Mouse (Mus musculus) induced T-regulatory cell, adult 2 months (primary cell): ENCODE measurements around the gene Antxr2.
A peak's percentile ranks its signal among the peaks of the same experiment; 100 is the strongest.

ENCODE experiments used
- DNase-seq: peaks from one replicate; pipeline ENCODE4 v3.0.0-alpha.2; 2012; ENCODE audit warnings: low read depth

Antxr2 gene

DNA sequence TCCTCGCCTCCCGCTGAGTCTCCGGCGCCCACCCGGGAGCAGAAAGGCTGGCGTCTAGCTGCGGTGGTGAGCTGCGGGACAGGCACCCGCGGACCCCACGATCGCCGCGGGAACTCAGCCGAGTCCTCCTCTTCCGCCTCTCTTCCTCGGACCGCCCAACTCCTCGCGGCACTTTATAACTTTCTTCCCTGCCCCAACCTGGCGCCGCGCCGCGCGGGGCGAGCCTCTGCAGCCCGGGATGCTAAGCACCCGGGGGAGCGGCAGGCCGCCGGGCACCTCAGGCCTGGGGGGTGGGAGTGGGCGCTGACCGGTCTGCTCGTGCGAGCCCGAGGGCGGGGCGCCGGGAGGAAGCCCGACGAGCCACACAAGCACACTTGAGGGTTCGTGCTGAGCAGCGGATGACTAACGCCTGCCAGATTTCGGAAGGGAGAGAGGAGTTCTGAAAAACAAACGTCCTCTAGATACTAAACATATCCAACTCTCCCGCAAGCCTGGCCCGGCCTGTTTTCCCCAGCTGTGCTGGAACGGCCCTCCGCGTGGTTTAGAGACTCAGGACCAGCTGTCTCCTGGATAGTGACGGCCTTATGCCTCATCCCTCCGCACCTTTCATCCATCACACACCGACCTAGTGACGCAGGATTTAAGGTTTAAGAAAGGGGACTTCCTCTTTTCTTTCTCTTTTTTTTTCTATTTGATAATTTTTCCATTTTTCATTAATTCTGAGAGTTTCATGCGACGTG lies at the start of gene Antxr2:
Gene Antxr2, minus strand, starts transcription at position 142 of the 740 bp plus-strand sequence.
- DNase-seq: peak; percentile 81

DNA sequence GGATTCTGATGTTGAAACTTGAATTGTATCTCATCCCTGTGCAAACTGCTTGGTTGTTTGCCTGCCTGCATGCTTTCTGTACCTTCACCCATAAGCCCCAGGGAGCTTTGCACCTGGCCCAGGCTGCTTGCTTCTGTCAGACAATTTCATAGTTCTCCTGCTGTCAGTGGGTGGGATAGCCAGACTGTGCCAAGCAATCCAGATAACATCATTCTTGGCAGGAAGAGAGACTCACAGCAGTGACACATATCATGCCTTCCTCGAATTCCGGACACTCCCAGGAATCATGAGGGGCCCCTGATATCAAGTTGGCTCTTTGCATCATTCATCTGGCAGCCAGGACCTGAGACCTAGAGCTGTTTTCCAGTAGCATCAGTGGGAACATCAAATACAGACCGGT lies 45.8 kb upstream of the Antxr2 start:
- no peak for DNase-seq

DNA sequence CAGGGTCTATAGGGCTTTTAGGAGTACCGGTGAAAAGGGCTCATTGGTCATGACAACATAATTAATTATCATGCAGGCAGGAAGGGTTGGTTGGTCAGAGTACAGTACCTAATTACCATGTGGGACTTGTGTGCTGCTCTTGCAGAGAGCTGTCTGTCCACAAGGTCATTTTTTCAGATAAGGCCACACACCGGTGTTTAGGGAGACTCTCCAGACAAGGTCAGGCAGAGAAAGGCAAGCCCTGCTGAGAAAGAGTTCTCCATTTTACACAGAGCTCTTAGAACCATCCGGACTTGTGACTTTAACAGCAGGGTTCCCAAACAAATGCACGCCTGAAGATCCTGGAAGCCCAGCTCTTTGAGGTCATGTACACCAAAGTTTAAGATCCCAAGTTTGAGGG lies 38.3 kb upstream of the Antxr2 start:
- DNase-seq: no peak

DNA sequence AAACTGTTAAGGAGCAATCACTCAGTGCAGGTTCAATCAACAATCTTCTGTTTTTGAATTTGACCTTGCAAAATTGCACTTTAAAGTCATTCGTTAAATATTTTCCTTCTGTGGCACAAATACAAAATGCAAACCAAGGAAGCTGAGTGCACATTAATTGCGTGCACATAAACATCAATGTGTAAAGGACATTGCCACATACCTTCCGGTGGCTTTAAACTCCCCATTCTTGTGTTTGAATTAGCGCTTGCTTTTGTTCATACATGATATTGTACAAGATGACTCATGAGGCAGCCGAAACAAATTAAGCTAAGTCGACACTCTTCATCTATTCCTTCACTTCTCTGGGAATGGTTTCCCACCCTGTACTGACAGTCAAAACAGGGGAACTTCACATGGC lies 24.4 kb upstream of the Antxr2 start:
- DNase-seq: no peak

DNA sequence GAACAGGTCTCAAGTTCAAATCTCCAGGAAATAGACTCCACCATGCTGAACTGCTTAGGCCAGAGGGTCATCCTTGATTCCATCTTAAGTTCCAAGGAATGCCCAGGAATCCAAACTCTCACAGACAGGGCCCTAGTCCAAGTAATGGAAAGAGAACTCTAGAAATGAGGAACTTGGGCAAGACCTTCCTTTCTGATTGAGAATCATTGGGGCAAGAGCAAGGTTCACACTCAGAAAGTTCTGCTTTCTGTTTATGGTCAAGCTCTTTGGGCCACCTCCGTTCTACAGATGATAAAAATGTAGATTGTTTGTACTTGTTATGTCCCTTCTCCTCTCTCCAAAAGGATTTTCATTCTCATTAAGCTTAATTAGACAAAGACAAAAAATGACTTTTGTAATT lies 24.0 kb upstream of the Antxr2 start:
- DNase-seq: no peak

DNA sequence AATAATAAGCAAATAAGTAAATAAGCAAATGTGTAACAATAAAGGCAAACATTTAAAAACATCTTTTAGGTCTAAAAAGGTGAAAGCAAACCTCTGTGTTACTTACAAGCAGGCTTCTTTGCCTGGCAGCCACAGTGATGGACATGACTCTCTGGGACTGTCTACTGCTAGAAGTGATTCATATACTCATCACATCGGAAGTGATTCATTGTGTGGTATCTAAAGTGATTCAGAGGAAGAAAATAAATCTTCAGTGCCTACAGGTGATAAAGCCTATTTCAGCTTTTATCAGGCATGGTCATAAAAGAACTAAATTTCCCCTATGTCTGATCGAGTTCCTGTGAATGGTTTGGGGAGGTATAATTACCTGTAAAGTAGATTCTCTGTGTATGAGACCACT lies 4.1 kb upstream of the Antxr2 start:
- peak; percentile 34 for DNase-seq

DNA sequence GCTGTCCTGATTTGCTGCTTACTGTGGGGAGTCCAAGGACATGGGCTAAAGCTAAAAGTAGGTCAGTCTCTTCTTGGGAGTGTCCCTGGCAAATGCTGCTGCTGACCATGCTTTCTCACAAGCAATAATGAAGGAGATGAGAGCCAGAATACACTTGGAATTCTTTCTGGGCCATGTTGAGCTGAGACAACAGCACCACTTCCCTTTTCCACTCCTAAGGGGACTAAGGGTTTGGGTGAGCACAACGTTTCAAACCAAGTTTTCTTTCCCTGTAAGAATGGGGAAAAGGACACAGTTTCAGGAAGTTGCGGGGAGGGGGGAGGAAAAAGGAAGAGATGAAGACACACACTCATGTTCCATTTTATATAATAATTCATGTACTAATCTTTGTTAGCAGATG lies 3.4 kb upstream of the Antxr2 start:
- DNase-seq: no peak

DNA sequence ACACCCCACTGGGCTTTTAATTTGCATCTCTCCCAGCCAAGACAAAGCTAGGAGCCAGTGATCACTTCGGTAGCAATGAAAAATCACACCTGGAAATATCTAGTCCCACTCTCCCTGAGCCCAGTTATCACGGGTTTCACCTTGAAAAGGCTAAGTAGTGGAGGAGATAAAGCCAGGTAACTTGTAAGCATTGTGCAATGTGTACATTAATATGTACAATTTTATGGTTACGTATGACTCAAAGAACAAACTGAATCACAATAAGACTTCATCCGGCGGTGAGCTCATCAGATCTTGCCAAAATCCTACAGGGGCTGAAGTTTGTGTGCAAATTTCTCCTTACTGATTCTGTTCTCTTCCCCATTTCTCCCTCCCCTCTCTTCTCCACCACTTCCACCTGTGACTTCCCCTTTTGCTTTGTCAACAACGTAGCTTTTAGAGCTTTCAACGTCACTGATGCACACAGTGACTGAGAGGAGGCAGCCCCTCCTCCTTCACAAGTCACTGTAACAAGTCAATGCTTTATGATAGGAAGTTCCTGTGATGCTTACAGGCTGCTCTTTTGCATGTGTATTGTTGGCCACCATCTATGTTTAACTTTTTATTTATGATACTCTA lies 2.1 kb upstream of the Antxr2 start:
- peak; percentile 84 for DNase-seq

DNA sequence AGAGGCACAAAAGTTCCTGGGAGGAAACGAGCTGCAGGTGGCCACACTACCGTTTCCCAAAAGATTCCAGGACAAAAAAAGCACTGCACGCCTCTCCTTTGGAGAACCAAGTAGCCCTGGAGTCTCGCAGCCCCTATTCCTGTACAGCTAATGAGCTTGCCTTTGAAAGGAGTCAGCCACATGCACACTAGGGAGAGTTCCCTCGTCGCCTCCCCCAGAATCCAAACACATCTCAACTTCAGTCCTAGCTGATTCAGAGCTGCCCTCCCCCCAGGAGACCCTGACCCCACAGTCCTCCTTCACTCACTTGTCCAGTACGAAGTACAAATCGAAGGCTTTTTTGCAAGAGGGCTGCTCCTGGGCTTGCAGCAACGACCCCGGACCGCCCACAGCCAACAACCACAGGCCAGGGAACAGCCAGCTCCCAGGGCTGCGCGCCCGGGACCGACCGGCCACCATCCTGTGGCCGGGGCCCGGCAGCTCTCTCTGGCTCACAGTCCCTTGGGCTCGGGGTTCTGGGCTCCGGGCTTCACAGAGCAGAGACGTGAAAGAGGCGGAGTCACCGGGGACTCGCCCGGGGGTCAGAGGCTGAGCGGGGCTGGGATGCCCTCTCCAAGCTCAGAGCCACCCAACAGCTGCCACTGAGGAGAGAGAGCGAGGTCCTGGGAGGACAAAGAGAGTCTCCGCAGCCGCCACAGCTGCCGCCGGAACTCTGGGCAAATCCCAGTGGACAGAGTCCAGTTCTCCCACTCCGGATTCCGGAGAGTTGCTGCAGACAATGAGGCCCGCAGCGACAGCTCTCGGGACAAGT lies 547 bp downstream of the Antxr2 start:
- DNase-seq: peak; percentile 78

DNA sequence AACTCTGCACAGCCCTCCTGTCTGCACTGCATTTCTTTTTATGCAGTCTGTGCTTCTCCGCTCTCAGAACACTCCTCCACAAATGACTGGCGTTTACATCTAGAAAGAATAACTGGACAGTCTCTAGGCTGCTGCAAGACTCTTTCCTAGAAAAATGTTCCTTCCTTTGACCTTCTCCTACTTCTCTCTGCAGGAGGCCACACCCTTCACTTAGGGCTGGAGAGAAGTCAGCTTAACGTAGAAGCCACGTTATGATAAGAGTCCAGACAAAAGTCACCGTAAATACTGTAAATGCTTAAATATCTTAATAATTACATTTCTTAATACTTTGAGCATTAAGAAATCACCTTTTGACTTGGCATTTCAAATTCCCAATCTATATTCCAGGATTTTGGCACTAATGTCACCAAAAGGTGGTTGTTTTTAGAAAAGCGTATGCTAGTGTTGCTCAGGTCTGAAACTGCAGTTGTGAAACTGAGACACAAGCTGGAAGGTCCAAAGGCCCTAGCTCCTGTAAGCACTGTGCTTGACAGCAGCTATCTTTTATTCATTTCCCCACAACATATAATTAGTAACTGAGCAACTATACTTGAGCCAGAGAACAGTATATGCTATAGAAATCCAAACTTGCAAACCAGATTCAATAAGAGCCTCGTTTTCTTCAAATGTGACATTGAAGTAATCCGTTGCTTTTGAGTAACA lies 3.0 kb downstream of the Antxr2 start:
- DNase-seq: no peak

DNA sequence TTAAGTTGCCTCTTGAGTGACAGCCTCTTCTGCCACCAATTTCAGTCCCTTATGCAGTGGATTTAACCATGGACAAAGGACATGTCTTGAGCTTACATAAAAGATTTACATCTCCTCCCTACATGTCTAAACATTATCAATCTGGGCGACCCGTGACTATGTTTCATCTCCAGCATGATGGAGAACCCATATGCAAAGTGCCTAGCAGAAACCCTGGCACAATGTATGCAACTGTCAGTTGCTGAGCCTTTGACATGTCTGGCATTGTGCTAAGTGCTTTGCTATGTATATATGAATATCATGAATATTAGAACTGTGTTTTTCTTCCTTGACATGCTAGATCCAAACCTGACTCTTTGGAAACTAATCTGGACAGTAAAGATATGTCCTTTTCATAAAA lies 4.9 kb downstream of the Antxr2 start:
- no peak for DNase-seq

DNA sequence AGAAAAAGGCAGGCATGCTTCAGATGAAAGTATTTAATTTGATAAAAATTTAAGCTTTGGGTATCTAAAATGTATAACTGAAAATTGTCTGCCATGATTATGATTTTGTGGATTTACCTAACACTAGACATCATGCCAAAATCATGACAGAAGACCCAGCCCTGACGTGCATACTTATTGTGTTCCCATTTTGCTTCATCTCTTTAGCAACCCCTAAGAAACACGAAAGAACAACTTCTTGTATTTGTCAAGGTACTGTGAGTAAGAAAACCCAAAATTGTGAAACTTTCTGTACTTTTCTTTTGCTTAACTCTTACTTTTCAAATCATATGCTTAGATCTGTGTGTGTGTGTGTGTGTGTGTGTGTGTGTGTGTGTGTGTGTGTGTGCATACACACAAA lies 6.3 kb downstream of the Antxr2 start:
- DNase-seq: no peak

DNA sequence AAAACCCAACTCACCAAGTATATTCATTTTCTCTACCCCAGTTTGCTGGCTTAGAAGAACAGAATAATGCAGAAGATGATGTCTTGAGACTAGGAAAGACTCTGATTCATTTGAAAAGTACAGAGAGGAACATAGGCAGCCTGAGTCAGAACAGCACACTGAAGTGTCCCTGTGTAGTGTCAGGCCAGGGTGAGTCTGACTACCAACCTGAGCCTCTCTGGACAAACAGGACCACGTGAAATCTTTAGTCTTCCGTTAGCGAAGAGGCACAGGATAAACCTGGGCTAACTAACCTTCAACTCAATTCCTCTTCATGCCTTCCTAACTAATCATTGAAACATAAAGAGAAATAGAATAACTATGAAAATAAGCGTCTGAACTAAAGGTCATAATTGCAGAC lies 9.3 kb downstream of the Antxr2 start:
- DNase-seq: no peak

DNA sequence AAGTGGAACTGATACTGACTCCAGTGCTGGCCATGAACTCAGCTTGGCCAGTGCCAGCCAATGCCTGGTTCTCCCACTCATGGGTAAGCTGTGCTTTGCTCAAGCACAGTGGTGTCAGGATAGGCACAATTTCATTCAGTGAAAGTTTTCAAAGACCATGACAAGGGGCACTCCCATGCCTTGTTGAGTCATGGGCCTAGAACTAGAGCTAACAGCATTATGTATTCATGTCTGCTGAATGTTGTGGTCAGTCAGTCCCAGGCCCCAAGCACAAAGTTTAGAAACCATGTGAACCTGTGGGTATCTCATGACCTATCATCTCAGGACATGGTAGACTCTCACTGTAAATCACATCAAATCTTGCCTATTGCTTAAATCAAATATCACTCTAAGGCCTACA lies 10.2 kb downstream of the Antxr2 start:
- DNase-seq: no peak

DNA sequence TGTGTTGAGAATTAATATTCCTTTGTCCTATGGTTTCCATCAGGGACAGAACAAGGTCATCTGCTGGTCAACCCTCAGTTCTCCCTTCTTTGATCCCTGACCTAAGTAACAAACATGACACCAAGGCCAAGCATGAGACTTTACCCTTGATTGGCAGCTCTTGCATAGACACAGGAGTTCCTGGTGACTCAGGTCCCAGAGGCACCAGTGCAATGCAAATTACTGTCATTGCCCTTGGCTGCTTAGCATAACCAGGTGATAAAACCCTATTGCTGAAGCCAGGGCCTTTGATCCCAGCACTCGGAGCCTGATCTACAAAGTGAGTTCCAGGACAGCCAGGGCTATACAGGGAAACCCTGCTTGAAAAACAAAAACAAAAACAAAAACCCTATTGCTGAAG lies 11.4 kb downstream of the Antxr2 start:
- peak; percentile 10 for DNase-seq

DNA sequence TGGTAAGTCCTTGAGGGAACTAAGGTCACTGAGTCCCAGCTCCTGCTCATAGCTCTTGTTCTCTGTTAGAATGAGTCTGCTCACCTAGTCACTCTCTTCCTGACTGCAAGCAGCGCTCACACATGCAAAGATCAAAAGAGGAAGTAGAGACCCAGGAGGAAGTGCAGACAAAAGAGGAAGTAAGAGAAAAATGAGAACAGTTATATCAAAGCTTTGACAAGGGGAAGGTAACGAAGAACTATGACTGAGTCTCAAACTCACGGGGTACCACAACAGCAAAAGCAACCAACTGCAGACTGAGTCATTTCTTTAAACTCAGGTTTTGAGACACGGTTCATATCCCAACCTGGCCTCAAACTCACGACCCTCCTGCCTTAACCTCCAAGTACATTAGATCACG lies 12.7 kb downstream of the Antxr2 start:
- peak; percentile 77 for DNase-seq

DNA sequence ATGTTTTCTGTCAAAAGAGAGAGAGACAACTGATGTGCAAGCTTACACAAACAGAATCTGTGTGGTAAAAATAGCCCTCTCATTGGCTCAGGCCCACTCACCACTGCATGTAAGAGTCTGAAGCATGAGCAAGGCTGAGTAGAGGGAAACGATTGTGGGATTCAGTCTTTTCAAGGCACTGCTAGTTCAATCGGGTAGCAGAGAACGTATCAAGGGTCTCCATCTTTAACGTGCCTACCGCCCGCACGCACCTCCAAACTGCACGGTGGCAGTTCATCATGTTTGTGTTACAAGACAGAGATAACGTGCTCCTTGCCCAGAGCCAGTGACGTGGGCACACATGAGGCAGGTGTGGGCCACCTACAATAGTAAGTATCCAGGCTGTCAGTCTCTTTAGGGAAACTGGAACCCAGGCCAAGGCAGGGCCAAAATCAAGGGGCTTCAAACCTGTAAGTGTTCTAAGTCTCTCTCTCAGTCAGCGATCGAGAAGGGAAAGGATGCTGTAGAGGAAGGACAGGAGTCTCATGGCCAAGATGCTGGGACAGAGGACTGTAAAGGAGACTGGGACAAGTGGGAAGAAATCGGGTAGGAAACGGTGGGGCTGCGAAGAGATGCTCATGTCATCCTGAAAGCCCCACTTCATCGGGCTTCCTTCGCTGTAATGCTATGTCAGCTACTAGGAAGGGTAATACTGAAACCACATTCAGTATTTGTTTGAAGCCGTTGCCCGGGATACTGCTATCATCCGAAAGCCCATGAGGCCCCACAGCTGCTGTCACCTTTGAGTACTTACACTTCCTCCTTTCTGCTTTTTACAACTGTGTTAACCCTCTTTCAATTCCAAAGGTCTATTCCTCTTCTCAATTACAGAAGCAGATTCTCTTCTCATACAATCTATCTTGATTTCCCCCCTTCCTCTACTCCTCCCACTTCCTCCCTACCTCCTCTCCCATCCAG lies 14.3 kb downstream of the Antxr2 start:
- peak; percentile 93 for DNase-seq

DNA sequence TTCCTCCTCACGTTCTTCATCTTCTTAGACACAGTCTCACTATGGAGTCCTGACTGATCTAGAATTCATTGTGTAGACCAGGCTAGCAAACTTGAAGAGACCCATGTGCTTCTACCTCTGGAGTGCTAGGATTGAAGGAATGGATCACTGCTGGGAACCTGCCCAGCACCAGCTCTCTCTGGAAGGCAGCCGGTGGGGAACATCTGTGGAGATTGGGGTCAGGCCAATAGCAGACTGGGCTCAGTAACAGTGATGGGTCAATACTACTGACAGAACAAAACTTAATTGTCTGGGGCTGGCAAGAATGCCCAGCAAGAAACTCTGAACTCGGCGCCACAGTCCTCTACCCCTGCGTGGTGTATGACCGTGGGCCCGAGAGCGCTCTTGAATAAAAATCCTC lies 25.1 kb downstream of the Antxr2 start:
- DNase-seq: no peak

DNA sequence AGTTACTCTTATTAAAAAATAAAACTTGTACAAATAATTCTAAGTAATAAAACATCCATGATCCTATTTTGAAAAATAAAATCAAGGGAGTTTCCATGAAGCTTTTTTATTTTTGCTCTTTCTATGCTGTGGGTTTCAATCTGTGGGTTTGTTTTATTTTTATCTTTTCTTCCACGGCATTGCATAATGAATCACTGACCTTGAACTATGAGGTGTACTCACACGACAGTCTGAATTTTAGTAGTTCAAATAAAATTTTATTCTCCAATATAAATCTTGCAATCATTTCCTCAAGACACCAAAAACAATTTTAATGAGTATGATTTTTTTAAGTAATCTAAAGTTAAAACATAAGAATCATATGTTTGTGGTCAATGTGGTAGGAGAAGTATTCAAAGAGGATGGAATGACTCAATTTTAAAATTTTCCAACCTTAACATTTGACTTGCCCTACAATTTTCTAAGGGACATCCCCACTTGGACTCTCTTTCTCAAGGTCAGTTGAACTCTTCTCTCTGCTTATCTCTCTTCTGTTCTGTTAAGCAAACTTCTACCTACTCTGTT lies 31.5 kb downstream of the Antxr2 start:
- DNase-seq: no peak

DNA sequence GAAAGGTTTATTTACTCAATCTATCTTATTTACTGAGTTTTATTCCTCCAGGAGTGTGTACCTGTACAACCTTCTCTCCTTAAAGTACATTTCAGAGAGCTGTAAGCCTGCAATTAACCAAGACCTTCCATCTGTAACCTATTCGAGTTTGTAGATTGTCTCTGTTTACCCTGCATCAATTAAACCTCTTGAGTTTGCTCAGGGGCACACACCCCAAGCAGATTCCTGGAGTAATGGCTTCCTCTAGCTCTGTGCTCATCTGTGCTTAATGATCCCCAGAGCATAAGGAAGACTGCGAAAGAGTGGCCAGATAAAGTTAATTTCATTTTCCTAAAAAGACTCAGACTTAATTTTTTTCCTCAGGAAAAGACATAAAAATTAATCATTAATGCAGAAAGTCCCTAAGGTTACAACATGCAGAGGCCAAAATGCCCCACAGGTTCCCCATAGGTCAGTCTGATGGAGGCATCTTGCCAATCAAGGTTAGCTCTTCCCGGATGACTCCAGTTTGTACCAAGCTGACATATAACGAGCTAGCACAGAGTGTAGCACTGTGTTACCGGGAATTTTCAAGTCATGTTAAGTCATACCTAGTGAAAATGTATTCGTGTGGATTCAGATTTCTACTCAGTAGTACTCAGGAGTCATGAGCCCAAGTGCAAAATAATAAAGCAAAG lies 34.2 kb downstream of the Antxr2 start:
- DNase-seq: no peak
